Mouse (Mus musculus) gastrocnemius, postnatal 10 days (tissue): Measurements from ENCODE around the gene Srd5a2. TPM values are rescaled to one million over a fixed set of nuclear protein-coding genes. Genes with fewer than 3 reads are reported as not detected.

Experiments
- DNase-seq: peaks from one replicate; pipeline ENCODE4 v3.0.0; 2021; ENCODE audit warnings: mixed read lengths
- total RNA-seq, 2 experiments: library from RNA; stranded (reverse); gene quantifications; 2 replicates each; pipeline ENCODE4 v1.2.3; 2021

The Srd5a2 gene
- total RNA-seq, 2 experiments from 2014 or later: not detected

DNA sequence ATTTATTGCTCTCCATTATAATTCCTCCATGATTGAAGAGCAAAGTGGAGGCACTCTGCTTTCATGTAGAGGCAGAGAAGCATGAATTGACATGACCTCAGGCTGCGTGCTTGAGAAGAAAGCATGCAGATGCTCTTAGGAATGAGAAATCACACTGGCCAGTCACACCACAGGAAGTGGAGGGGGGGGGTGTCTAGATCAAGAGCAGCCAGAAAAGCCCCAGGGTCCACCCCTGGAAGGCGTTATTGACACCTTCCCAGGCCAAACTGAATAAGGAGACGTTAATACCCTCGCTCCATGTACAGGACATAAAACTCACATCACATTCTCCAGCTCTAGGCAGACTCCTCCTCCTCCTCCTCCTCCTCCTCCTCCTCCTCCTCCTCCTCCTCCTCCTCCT is 63.2 kb downstream of the Srd5a2 start:
- DNase-seq: no peak

- DNase-seq: no peak
These were observed 64.8 kb downstream of the Srd5a2 start for GRCm38 (mm10) chr17:73982871-73983270.

DNA sequence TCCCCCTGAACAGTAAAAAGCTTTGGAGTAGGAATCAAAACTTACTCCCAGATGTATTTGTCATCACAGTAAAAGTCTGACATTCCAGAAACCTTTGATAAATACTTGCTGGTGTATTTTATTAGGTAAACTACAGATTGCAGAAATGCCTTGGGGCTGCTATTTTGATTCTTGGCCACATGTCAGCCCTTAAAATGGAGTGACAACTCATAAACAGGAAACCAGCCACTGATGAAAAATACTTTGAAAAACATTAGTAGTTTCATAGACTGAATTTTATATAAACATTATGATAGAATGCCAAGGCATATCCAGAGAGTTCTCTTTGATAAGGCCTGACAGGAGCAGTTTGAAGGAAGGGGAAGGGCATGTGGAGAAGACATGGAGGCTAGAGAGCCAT is 71.7 kb downstream of the Srd5a2 start:
- no peak for DNase-seq

DNA sequence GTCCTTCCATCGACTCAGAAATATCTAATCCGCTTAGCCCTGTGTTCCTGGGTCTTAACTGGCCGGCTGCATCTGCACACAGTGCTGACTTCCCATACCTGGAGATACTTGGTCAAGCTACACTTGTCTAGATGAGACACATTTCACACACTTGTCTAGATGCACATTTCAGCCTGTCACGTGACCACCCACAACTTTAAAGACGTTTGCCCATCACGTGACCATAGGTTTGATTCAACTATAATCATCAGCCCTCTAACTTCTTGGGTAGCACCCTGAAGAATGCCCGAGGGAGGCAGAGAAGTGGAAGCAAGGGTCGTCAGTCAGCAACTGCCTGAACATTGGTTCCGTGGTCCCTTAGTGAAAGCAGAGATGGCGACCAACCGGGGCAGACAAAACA is 75.1 kb downstream of the Srd5a2 start:
- no peak for DNase-seq

DNA sequence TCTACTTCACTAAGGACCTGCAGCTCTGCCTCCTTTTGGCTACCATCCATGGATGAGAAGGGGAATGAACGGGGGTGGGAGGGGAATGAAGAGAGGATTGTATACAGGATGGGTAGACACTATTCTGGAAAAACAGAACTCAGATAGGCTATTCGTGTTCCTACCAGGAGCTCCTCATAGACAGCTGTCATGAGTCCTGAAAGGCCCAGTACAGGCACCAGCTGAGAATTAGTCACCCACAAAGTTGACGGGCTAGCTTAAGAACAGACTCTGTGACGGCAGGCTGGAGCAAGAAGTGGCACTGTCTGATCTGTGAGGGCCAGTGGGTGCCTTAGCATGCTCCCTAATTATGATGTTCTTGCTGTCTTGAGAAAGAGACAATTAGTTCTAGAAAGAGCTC is 76.4 kb downstream of the Srd5a2 start:
- DNase-seq: no peak

- DNase-seq: peak; percentile 57
These were observed 77.2 kb downstream of the Srd5a2 start for GRCm38 (mm10) chr17:73970361-73971027.

Other genes starting within 250 kb of the Srd5a2 start
- 1 to 10 TPM; 5.2 to 5.8 TPM for gene Ehd3, start 243.8 kb downstream of the Srd5a2 start, total RNA-seq
- 10 to 100 TPM; 11.5 to 18.8 TPM for gene Xdh, start 97.7 kb downstream of the Srd5a2 start, total RNA-seq
- gene Memo1, start 247.6 kb upstream of the Srd5a2 start, total RNA-seq: 10 to 100 TPM; 71.4 to 76.6 TPM